Mouse (Mus musculus) E14TG2a.4 (cell line): ENCODE results near the gene Mgat2.

Experiments
- CTCF ChIP-seq: conservative IDR thresholded peaks from 2 replicates; pipeline ENCODE4 v1.5.1; 2014; ENCODE audit warnings: low read length
- POU5F1 ChIP-seq: IDR thresholded peaks from 2 replicates; pipeline ENCODE4 v1.6.1; 2014; ENCODE audit warnings: low read length, borderline replicate concordance

DNA sequence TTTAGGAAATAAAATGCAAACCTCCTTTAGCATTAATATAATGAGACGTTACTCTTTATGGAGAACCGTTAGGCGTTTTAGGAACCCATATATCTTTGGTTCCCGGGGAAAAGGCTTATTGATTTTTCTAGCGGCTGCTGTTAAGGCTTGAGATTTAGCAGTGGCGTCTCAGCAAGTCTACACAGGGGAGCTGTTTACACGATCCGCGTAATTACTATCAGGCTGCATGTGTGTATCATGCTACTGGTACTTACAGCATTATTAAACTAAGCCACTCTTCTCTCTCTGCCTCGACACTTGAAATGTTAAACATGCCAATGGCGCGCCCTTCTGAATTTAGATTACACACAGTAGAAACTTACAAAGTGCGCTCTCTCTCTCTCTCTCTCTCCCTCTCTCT, 33.9 kb upstream of the Mgat2 start:
- TF ChIP-seq CTCF (no peak), POU5F1 (no peak)
